In genomic region chr7:38141747-38142545, GRCm38 (mm10) we compare ENCODE assay signal across 9 mouse cellular contexts. TPM values are rescaled to one million over a fixed set of nuclear protein-coding genes. Genes with fewer than 3 reads are reported as not detected.
A peak's percentile ranks its signal among the peaks of the same experiment; 100 is the strongest.
DNase-seq lines count a peak whose midpoint lies in the region; ATAC-seq and TF ChIP-seq lines count a peak whose summit lies in the region.
"Had no signal": no experiment of that assay in that cellular context is flagged by ENCODE, and none has a peak within 500 bp of the region (broad histone marks: within the 10 kb centered on the region; RNA-seq: fewer than 3 reads in every experiment).

No protein-coding gene starts in this region.

- peaks cover 0 to 3% of the 10 kb centered on the region in 2 experiments; a peak in 2 of 4 replicates for H3K27me3 ChIP-seq in MEL (ENCODE audit: control insufficient read depth in 1 of 2, insufficient read depth in 2 of 2, low read length in 2 of 2)
- no peaks in the 10 kb centered on the region for H3K27me3 ChIP-seq in forebrain, embryonic 15.5 days
- no peaks in the 10 kb centered on the region for H3K27me3 ChIP-seq in hindbrain, embryonic 10.5 days (ENCODE audit: insufficient read depth, poor library complexity, severe bottlenecking)
- H3K27me3 ChIP-seq in lung, embryonic 16.5 days (ENCODE audit: control insufficient read depth, insufficient read depth, low read depth, low read length), result no peaks in the 10 kb centered on the region
- no peaks in the 10 kb centered on the region for H3K27me3 ChIP-seq in thymus, adult 2 months (ENCODE audit: control insufficient read depth, insufficient read depth, low read length)
- H3K27me3 ChIP-seq: limb, embryonic 12.5 days had no signal

- no peak overlapping the region for H3K27ac ChIP-seq in MEL (ENCODE audit: control insufficient read depth, low read depth, low read length)
- H3K27ac ChIP-seq in forebrain, embryonic 15.5 days (replicated peaks), result no peak overlapping the region
- H3K27ac ChIP-seq in hindbrain, embryonic 10.5 days, result no peak overlapping the region
- H3K27ac ChIP-seq in layer of hippocampus, adult 2 months, result no peak overlapping the region
- no peak overlapping the region for H3K27ac ChIP-seq in lung, embryonic 16.5 days (ENCODE audit: low read length)
- H3K27ac ChIP-seq in thymus, adult 2 months (ENCODE audit: control insufficient read depth, insufficient read depth, low read length), result no peak overlapping the region
- H3K27ac ChIP-seq: limb, embryonic 12.5 days had no signal

- ATAC-seq in forebrain, embryonic 15.5 days (replicated peaks), result peak; percentile 64
- ATAC-seq in lung, embryonic 16.5 days (ENCODE audit: low read depth), result peak; percentile 47

- H3K9ac ChIP-seq in MEL (ENCODE audit: control insufficient read depth, low read depth, low read length, poor library complexity, severe bottlenecking), result no peak overlapping the region
- H3K9ac ChIP-seq in forebrain, embryonic 15.5 days (replicated peaks), result no peak overlapping the region
- no peak overlapping the region for H3K9ac ChIP-seq in lung, embryonic 16.5 days (ENCODE audit: low read length)
- H3K9ac ChIP-seq: limb, embryonic 12.5 days had no signal

- no peaks in the 10 kb centered on the region for H3K36me3 ChIP-seq in MEL (ENCODE audit: control insufficient read depth in 1 of 2, insufficient read depth in 2 of 2, low read length in 2 of 2)
- H3K36me3 ChIP-seq in forebrain, embryonic 15.5 days, result no peaks in the 10 kb centered on the region
- H3K36me3 ChIP-seq in hindbrain, embryonic 10.5 days, result no peaks in the 10 kb centered on the region
- no peaks in the 10 kb centered on the region for H3K36me3 ChIP-seq in lung, embryonic 16.5 days (ENCODE audit: control insufficient read depth, insufficient read depth, low read length)
- no peaks in the 10 kb centered on the region for H3K36me3 ChIP-seq in thymus, adult 2 months (ENCODE audit: control insufficient read depth, insufficient read depth, low read length)
- H3K36me3 ChIP-seq: limb, embryonic 12.5 days had no signal

- H3K4me2 ChIP-seq in forebrain, embryonic 15.5 days (replicated peaks), result no peak overlapping the region
- no peak overlapping the region for H3K4me2 ChIP-seq in lung, embryonic 16.5 days (ENCODE audit: low read depth, low read length)
- H3K4me2 ChIP-seq: limb, embryonic 12.5 days had no signal

- no peaks in the 10 kb centered on the region for H3K4me1 ChIP-seq in MEL (ENCODE audit: control insufficient read depth in 1 of 2, insufficient read depth in 2 of 2, low read length in 2 of 2)
- H3K4me1 ChIP-seq in forebrain, embryonic 15.5 days, result no peaks in the 10 kb centered on the region
- peaks cover 9% of the 10 kb centered on the region for H3K4me1 ChIP-seq in hindbrain, embryonic 10.5 days (replicated peaks)
- no peaks in the 10 kb centered on the region for H3K4me1 ChIP-seq in lung, embryonic 16.5 days (replicated peaks; ENCODE audit: control insufficient read depth, insufficient read depth, low read length)
- no peaks in the 10 kb centered on the region for H3K4me1 ChIP-seq in thymus, adult 2 months (replicated peaks; ENCODE audit: control insufficient read depth, insufficient read depth, low read length)

- WGBS in forebrain, embryonic 15.5 days, result 62% methylated on average over 13 of the region's 13 CpGs
- WGBS in hindbrain, embryonic 10.5 days, result 67% methylated on average over 13 of the region's 13 CpGs
- WGBS in lung, embryonic 16.5 days, result 63% methylated on average over 13 of the region's 13 CpGs
- 68% methylated on average over 13 of the region's 13 CpGs for WGBS in thymus, adult 2 months

- DNase-seq in MEL (ENCODE audit: low read depth, low spot score), result peak; percentile 82
- peak; percentile 80 for DNase-seq in cerebellum, adult 11 months
- peak; percentile 90 for DNase-seq in hindbrain, embryonic 10.5 days (ENCODE audit: low spot score)
- DNase-seq in layer of hippocampus, adult 2 months (ENCODE audit: low spot score in 2 of 2), result peak; percentile 70 to 86
- DNase-seq in ovary, postnatal 14 days (ENCODE audit: low spot score), result peak; percentile 76
- peak; percentile 82 for DNase-seq in thymus, adult 2 months

- TF ChIP-seq RAD21 in MEL (IDR thresholded peaks at IDR 0.05; ENCODE audit: low read depth, low read length), result peak; percentile 76

- no peak for TF ChIP-seq EP300 in MEL (IDR thresholded peaks at IDR 0.05; ENCODE audit: low read depth in 1 of 2, low read length in 2 of 2)

- TF ChIP-seq CTCF in MEL (IDR thresholded peaks at IDR 0.05 in 2 of 3, conservative IDR thresholded peaks at IDR 0.05 in 1 of 3; ENCODE audit: control insufficient read depth in 1 of 3, insufficient read depth in 1 of 3, low read depth in 2 of 3, low read length in 3 of 3, poor library complexity in 1 of 3, severe bottlenecking in 1 of 3), result peak; percentile 90 to 92 (median 92)
- TF ChIP-seq CTCF in layer of hippocampus, adult 2 months (conservative IDR thresholded peaks at IDR 0.05), result peak; percentile 97
- TF ChIP-seq CTCF in thymus, adult 2 months (IDR thresholded peaks at IDR 0.05; ENCODE audit: borderline replicate concordance, control insufficient read depth, extremely low read depth, insufficient read depth, low read length, poor library complexity), result no peak

- H3K9me3 ChIP-seq in MEL (replicated peaks; ENCODE audit: insufficient read depth, low read length), result no peaks in the 10 kb centered on the region
- H3K9me3 ChIP-seq in forebrain, embryonic 15.5 days, result no peaks in the 10 kb centered on the region
- no peaks in the 10 kb centered on the region for H3K9me3 ChIP-seq in hindbrain, embryonic 10.5 days
- no peaks in the 10 kb centered on the region for H3K9me3 ChIP-seq in lung, embryonic 16.5 days (ENCODE audit: control insufficient read depth, low read length)
- H3K9me3 ChIP-seq: limb, embryonic 12.5 days had no signal

- no peak for TF ChIP-seq POLR2A in MEL (IDR thresholded peaks at IDR 0.05; ENCODE audit: control insufficient read depth in 1 of 2, insufficient read depth in 1 of 2, low read depth in 1 of 2, low read length in 2 of 2, poor library complexity in 1 of 2)
- no peak for TF ChIP-seq POLR2A in thymus, adult 2 months (IDR thresholded peaks at IDR 0.05; ENCODE audit: control insufficient read depth, extremely low read depth, insufficient read depth, low read length, poor library complexity)

- H3K4me3 ChIP-seq in MEL (ENCODE audit: control insufficient read depth in 1 of 2, insufficient read depth in 1 of 2, low read depth in 2 of 2, low read length in 2 of 2), result no peak overlapping the region
- H3K4me3 ChIP-seq in forebrain, embryonic 15.5 days, result no peak overlapping the region
- H3K4me3 ChIP-seq in hindbrain, embryonic 10.5 days, result no peak overlapping the region
- no peak overlapping the region for H3K4me3 ChIP-seq in layer of hippocampus, adult 2 months
- no peak overlapping the region for H3K4me3 ChIP-seq in lung, embryonic 16.5 days (ENCODE audit: low read length)
- no peak overlapping the region for H3K4me3 ChIP-seq in thymus, adult 2 months (ENCODE audit: control insufficient read depth, insufficient read depth, low read length)
- H3K4me3 ChIP-seq: limb, embryonic 12.5 days had no signal

- H3K79me2 ChIP-seq in MEL (ENCODE audit: control insufficient read depth, insufficient read depth, low read length, poor library complexity), result no peaks in the 10 kb centered on the region

TF ChIP-seq in MEL, 35 proteins besides CTCF, POLR2A, EP300 and RAD21:
- TF ChIP-seq BHLHE40 (IDR thresholded peaks at IDR 0.05; ENCODE audit: borderline replicate concordance, low read depth, low read length) (no peak), MAZ (IDR thresholded peaks at IDR 0.05; ENCODE audit: low read depth, low read length) (no peak), SMC3 (IDR thresholded peaks at IDR 0.05; ENCODE audit: low read depth, low read length) (peak; percentile 88), JUND (IDR thresholded peaks at IDR 0.05; ENCODE audit: low read depth, low read length) (no peak)
TF ChIP-seq in MEL: peak in this region for 1.

RNA-seq across cellular contexts. Expression of gene Ccne1, which starts 34.6 kb away (rescaled TPM):
- total RNA-seq in MEL (2012; rRNA removed), result 48.5 and 53.1 TPM in 2 replicates
- 100 to 1,000 TPM in 1 of 2 experiments, 10 to 100 TPM in 1; 78.0 to 321 TPM for polyA plus RNA-seq in MEL (2012; ENCODE audit: insufficient read depth in 1 of 2, insufficient read length in 2 of 2, low read depth in 1 of 2, low replicate concordance in 2 of 2, missing spikeins in 1 of 2)
- 13.9 and 16.4 TPM in 2 replicates for polyA plus RNA-seq in forebrain, embryonic 15.5 days (2015; fragmentation: Nextera tagmentation; extraction: Ambion mirVana)
- polyA plus RNA-seq in hindbrain, embryonic 10.5 days (2016; fragmentation: Nextera tagmentation; extraction: Ambion mirVana), result 66.1 and 92.1 TPM in 2 replicates
- total RNA-seq in layer of hippocampus, adult 2 months (2021), result 10 to 100 TPM; 13.5 to 13.7 TPM
- polyA plus RNA-seq in lung, embryonic 16.5 days (2015; fragmentation: Nextera tagmentation; extraction: Ambion mirVana), result 40.6 and 48.5 TPM in 2 replicates
- polyA plus RNA-seq in thymus, adult 2 months (2012; rRNA removed), result 27.1 and 57.3 TPM in 2 replicates

RNA-seq across cellular contexts. Expression of gene 1600014C10Rik, which starts 41.1 kb away (rescaled TPM):
- total RNA-seq in MEL (2012; rRNA removed), result 9.0 and 10.2 TPM in 2 replicates
- polyA plus RNA-seq in MEL (2012; ENCODE audit: insufficient read depth in 1 of 2, insufficient read length in 2 of 2, low read depth in 1 of 2, low replicate concordance in 2 of 2, missing spikeins in 1 of 2), result 10 to 100 TPM in 1 of 2 experiments, not detected in 1; 14.7 TPM
- 16.8 and 17.7 TPM in 2 replicates for polyA plus RNA-seq in forebrain, embryonic 15.5 days (2015; fragmentation: Nextera tagmentation; extraction: Ambion mirVana)
- polyA plus RNA-seq in hindbrain, embryonic 10.5 days (2016; fragmentation: Nextera tagmentation; extraction: Ambion mirVana), result 15.1 and 15.2 TPM in 2 replicates
- 10 to 100 TPM; 24.0 to 29.5 TPM for total RNA-seq in layer of hippocampus, adult 2 months (2021)
- polyA plus RNA-seq in lung, embryonic 16.5 days (2015; fragmentation: Nextera tagmentation; extraction: Ambion mirVana), result 18.7 and 18.9 TPM in 2 replicates
- 30.9 and 44.8 TPM in 2 replicates for polyA plus RNA-seq in thymus, adult 2 months (2012; rRNA removed)
